Mouse (Mus musculus) MEL (cell line): Measurements from ENCODE around the gene 1810013L24Rik. TPM values are rescaled to one million over a fixed set of nuclear protein-coding genes. Genes with fewer than 3 reads are reported as not detected.

ENCODE experiments used
- DNase-seq: peaks from one replicate; pipeline ENCODE4 v3.0.0; 2011; ENCODE audit warnings: low read depth, low spot score
- H3K27ac ChIP-seq: 2 replicates; pipeline ENCODE4 v1.5.1; 2012; ENCODE audit warnings: low read depth, mild to moderate bottlenecking, control low read depth, low read length, moderate library complexity; ENCODE audit not compliant: control insufficient read depth
- H3K27me3 ChIP-seq, 2 experiments: fragments of 150-350 bp in 1 of 2; sonication (generic) in 1 of 2; 2 replicates each; pipeline ENCODE4 v1.6.1; 2012; ENCODE audit warnings: low read length in 2 of 2, mild to moderate bottlenecking in 2 of 2, improper control_type of control experiment in 1 of 2, moderate library complexity in 1 of 2; ENCODE audit not compliant: insufficient read depth in 2 of 2, control insufficient read depth in 1 of 2
- H3K36me3 ChIP-seq, 2 experiments: 2 replicates each; pipeline ENCODE4 v1.6.1; 2012 to 2014; ENCODE audit warnings: low read length in 2 of 2, improper control_type of control experiment in 1 of 2, inconsistent platforms in 1 of 2, mild to moderate bottlenecking in 1 of 2; ENCODE audit not compliant: insufficient read depth in 2 of 2, control insufficient read depth in 1 of 2
- H3K4me1 ChIP-seq, 2 experiments: fragments of 150-350 bp in 1 of 2; sonication (generic) in 1 of 2; 2 replicates each; pipeline ENCODE4 v1.6.1; 2012; ENCODE audit warnings: low read length in 2 of 2, improper control_type of control experiment in 1 of 2, mild to moderate bottlenecking in 1 of 2; ENCODE audit not compliant: insufficient read depth in 2 of 2, control insufficient read depth in 1 of 2
- H3K4me3 ChIP-seq, 2 experiments: fragments of 150-350 bp in 1 of 2; sonication (generic) in 1 of 2; 2 replicates each; pipeline ENCODE4 v1.5.1; 2012; ENCODE audit warnings: low read depth in 2 of 2, low read length in 2 of 2, mild to moderate bottlenecking in 2 of 2, moderate library complexity in 2 of 2, control low read depth in 1 of 2, improper control_type of control experiment in 1 of 2; ENCODE audit not compliant: control insufficient read depth in 1 of 2, insufficient read depth in 1 of 2
- H3K79me2 ChIP-seq: 2 replicates; pipeline ENCODE4 v1.6.1; 2012; ENCODE audit warnings: mild to moderate bottlenecking, low read length, moderate library complexity; ENCODE audit not compliant: control insufficient read depth, poor library complexity, insufficient read depth
- H3K9ac ChIP-seq: 2 replicates; pipeline ENCODE4 v1.6.1; 2012; ENCODE audit warnings: low read depth, mild to moderate bottlenecking, control low read depth, low read length, moderate library complexity; ENCODE audit not compliant: control insufficient read depth, poor library complexity, severe bottlenecking
- H3K9me3 ChIP-seq: fragments of 150-350 bp; sonication (generic); replicated peaks from 2 replicates; pipeline ENCODE4 v1.6.1; 2012; ENCODE audit warnings: mild to moderate bottlenecking, low read length, improper control_type of control experiment, moderate library complexity; ENCODE audit not compliant: insufficient read depth
- CHD2 ChIP-seq: IDR thresholded peaks from 2 replicates; pipeline ENCODE4 v1.6.1; 2011; ENCODE audit warnings: low read length, improper control_type of control experiment
- E2F4 ChIP-seq: IDR thresholded peaks from 2 replicates; pipeline ENCODE4 v1.6.1; 2011; ENCODE audit warnings: low read depth, low read length, improper control_type of control experiment, borderline replicate concordance
- EP300 ChIP-seq, 2 experiments: IDR thresholded peaks; 2 replicates each; pipeline ENCODE4 v1.6.1; 2011; ENCODE audit warnings: improper control_type of control experiment in 2 of 2, low read length in 2 of 2, low read depth in 1 of 2, mild to moderate bottlenecking in 1 of 2
- ETS1 ChIP-seq: IDR thresholded peaks from 2 replicates; pipeline ENCODE4 v1.6.1; 2012; ENCODE audit warnings: low read depth, mild to moderate bottlenecking, inconsistent platforms, low read length, improper control_type of control experiment, moderate library complexity
- GABPA ChIP-seq: IDR thresholded peaks from 2 replicates; pipeline ENCODE4 v1.6.1; 2012; ENCODE audit warnings: low read depth, mild to moderate bottlenecking, inconsistent platforms, low read length, improper control_type of control experiment, moderate library complexity
- JUND ChIP-seq: IDR thresholded peaks from 2 replicates; pipeline ENCODE4 v1.6.1; 2011; ENCODE audit warnings: low read depth, mild to moderate bottlenecking, improper control_type of control experiment, low read length
- KAT2A ChIP-seq: conservative IDR thresholded peaks from 2 replicates; pipeline ENCODE4 v1.6.1; 2012; ENCODE audit warnings: low read depth, low read length, improper control_type of control experiment, inconsistent platforms
- MAFK ChIP-seq: IDR thresholded peaks from 2 replicates; pipeline ENCODE4 v1.6.1; 2011; ENCODE audit warnings: low read depth, mild to moderate bottlenecking, low read length, improper control_type of control experiment, borderline replicate concordance
- MAZ ChIP-seq: IDR thresholded peaks from 2 replicates; pipeline ENCODE4 v1.6.1; 2012; ENCODE audit warnings: low read depth, mild to moderate bottlenecking, inconsistent platforms, low read length, improper control_type of control experiment
- MEF2A ChIP-seq: IDR thresholded peaks from 2 replicates; pipeline ENCODE4 v1.6.1; 2014; ENCODE audit warnings: low read depth, mild to moderate bottlenecking, inconsistent platforms, low read length, improper control_type of control experiment; ENCODE audit not compliant: poor library complexity, insufficient replicate concordance, severe bottlenecking; ENCODE audit errors: extremely low read depth
- MXI1 ChIP-seq: IDR thresholded peaks from 2 replicates; pipeline ENCODE4 v1.6.1; 2011; ENCODE audit warnings: mild to moderate bottlenecking, low read depth, low read length, improper control_type of control experiment
- MYC ChIP-seq: IDR thresholded peaks from 2 replicates; pipeline ENCODE4 v1.6.1; 2011; ENCODE audit warnings: low read depth, mild to moderate bottlenecking, low read length, improper control_type of control experiment, moderate library complexity
- NRF1 ChIP-seq: IDR thresholded peaks from 2 replicates; pipeline ENCODE4 v1.6.1; 2014; ENCODE audit warnings: low read depth, mild to moderate bottlenecking, inconsistent platforms, low read length, improper control_type of control experiment, moderate library complexity; ENCODE audit not compliant: poor library complexity, insufficient read depth, severe bottlenecking
- POLR2A ChIP-seq, 2 experiments: IDR thresholded peaks; 2 replicates each; pipeline ENCODE4 v1.6.1; 2011 to 2012; ENCODE audit warnings: low read length in 2 of 2, mild to moderate bottlenecking in 2 of 2, control low read depth in 1 of 2, improper control_type of control experiment in 1 of 2, low read depth in 1 of 2, moderate library complexity in 1 of 2; ENCODE audit not compliant: control insufficient read depth in 1 of 2, insufficient read depth in 1 of 2, poor library complexity in 1 of 2
- POLR2AphosphoS5 ChIP-seq: IDR thresholded peaks from 2 replicates; pipeline ENCODE4 v1.6.1; 2012; ENCODE audit warnings: low read depth, borderline replicate concordance, mild to moderate bottlenecking, inconsistent platforms, low read length, moderate library complexity, mixed read lengths
- RAD21 ChIP-seq: IDR thresholded peaks from 2 replicates; pipeline ENCODE4 v1.6.1; 2011; ENCODE audit warnings: mild to moderate bottlenecking, low read depth, low read length, improper control_type of control experiment
- SMC3 ChIP-seq: IDR thresholded peaks from 2 replicates; pipeline ENCODE4 v1.6.1; 2011; ENCODE audit warnings: low read depth, low read length, improper control_type of control experiment
- TBP ChIP-seq: IDR thresholded peaks from 2 replicates; pipeline ENCODE4 v1.8.0; 2011; ENCODE audit warnings: low read depth, low read length, improper control_type of control experiment
- TCF12 ChIP-seq: IDR thresholded peaks from 2 replicates; pipeline ENCODE4 v1.6.1; 2014; ENCODE audit warnings: low read depth, mild to moderate bottlenecking, inconsistent platforms, low read length, improper control_type of control experiment, moderate library complexity
- USF1 ChIP-seq: IDR thresholded peaks from 2 replicates; pipeline ENCODE4 v1.6.1; 2014; ENCODE audit warnings: low read depth, mild to moderate bottlenecking, inconsistent platforms, low read length, improper control_type of control experiment, moderate library complexity
- USF2 ChIP-seq, 2 experiments: IDR thresholded peaks; 2 replicates each; pipeline ENCODE4 v1.6.1; 2011 to 2012; ENCODE audit warnings: improper control_type of control experiment in 2 of 2, low read length in 2 of 2, borderline replicate concordance in 1 of 2, inconsistent platforms in 1 of 2, low read depth in 1 of 2, mild to moderate bottlenecking in 1 of 2; ENCODE audit not compliant: insufficient read depth in 1 of 2
- ZKSCAN1 ChIP-seq: IDR thresholded peaks from 2 replicates; pipeline ENCODE4 v1.6.1; 2012; ENCODE audit warnings: low read depth, mild to moderate bottlenecking, inconsistent platforms, low read length, improper control_type of control experiment, moderate library complexity
- ZMIZ1 ChIP-seq: IDR thresholded peaks from 2 replicates; pipeline ENCODE4 v1.6.1; 2012; ENCODE audit warnings: low read depth, mild to moderate bottlenecking, inconsistent platforms, low read length, improper control_type of control experiment, moderate library complexity
- ZNF384 ChIP-seq: IDR thresholded peaks from 2 replicates; pipeline ENCODE4 v1.6.1; 2012; ENCODE audit warnings: low read depth, mild to moderate bottlenecking, inconsistent platforms, low read length, improper control_type of control experiment
- polyA plus RNA-seq, 2 experiments: library from polyadenylated mRNA; stranded (reverse) in 1 of 2; unstranded in 1 of 2; fragments of >175 nt in 1 of 2; fragments of >200 nt in 1 of 2; gene quantifications; 2 replicates each; pipeline versions ENCODE4 v1.2.1 to v1.2.4; 2012; ENCODE audit warnings: low replicate concordance in 2 of 2, low read depth in 1 of 2; ENCODE audit not compliant: insufficient read length in 2 of 2, insufficient read depth in 1 of 2, missing spikeins in 1 of 2
- total RNA-seq: library from RNA; depleted of rRNA; stranded (reverse); fragments of 300-350 nt; gene quantifications from 2 replicates; pipeline ENCODE4 v1.2.3, GENCODE M21; 2012

The 1810013L24Rik gene
- total and polyA plus RNA-seq, 3 experiments: 27.6 to 154 (median 29.9) TPM

GRCm38 (mm10) chr16:8845986-8846385, 16.1 kb downstream of the 1810013L24Rik start:
- H3K36me3 ChIP-seq: peaks cover 46 to 69% of the 10 kb centered on the region in 2 experiments
- no peaks in the 10 kb centered on the region for H3K27me3 ChIP-seq
- H3K4me3 ChIP-seq: no peak overlapping the region
- no peak overlapping the region for H3K9ac ChIP-seq
- no peaks in the 10 kb centered on the region for H3K9me3 ChIP-seq
- TF ChIP-seq MEF2A (no peak), USF1 (no peak), EP300 (IDR thresholded peaks at IDR 0.05; ENCODE audit: low read depth in 1 of 2, low read length in 2 of 2) (no peak), TCF12 (no peak), SMC3 (no peak), JUND (no peak), RAD21 (no peak), MXI1 (no peak), ZKSCAN1 (no peak), E2F4 (no peak), GABPA (no peak), TBP (no peak), MAZ (no peak), USF2 (IDR thresholded peaks at IDR 0.05; ENCODE audit: borderline replicate concordance in 1 of 2, insufficient read depth in 1 of 2, low read depth in 1 of 2, low read length in 2 of 2) (no peak), MYC (no peak)
- peaks cover 3 to 9% of the 10 kb centered on the region in 2 experiments; a peak in 2 of 4 replicates for H3K4me1 ChIP-seq
- DNase-seq: no peak
- H3K79me2 ChIP-seq: peaks cover 44% of the 10 kb centered on the region
- no peak overlapping the region for H3K27ac ChIP-seq

- peaks cover 51 to 77% of the 10 kb centered on the region in 2 experiments for H3K36me3 ChIP-seq
- H3K4me3 ChIP-seq: no peak overlapping the region
- H3K27me3 ChIP-seq: no peaks in the 10 kb centered on the region
- H3K9me3 ChIP-seq: no peaks in the 10 kb centered on the region
- TF ChIP-seq POLR2A (IDR thresholded peaks at IDR 0.05; ENCODE audit: control insufficient read depth in 1 of 2, insufficient read depth in 1 of 2, low read depth in 1 of 2, low read length in 2 of 2, poor library complexity in 1 of 2): no peak
- TF ChIP-seq MAFK: no peak
- TF ChIP-seq POLR2AphosphoS5: no peak
- no peak for TF ChIP-seq ZNF384
- TF ChIP-seq CHD2: no peak
- no peak for TF ChIP-seq MXI1
- no peak for TF ChIP-seq E2F4
- TF ChIP-seq ZMIZ1: no peak
- no peak for TF ChIP-seq ZKSCAN1
- no peak for TF ChIP-seq TBP
- TF ChIP-seq TCF12: no peak
- no peak for TF ChIP-seq MAZ
- no peak for TF ChIP-seq KAT2A
- no peak for TF ChIP-seq NRF1
- no peak for TF ChIP-seq USF2 (IDR thresholded peaks at IDR 0.05; ENCODE audit: borderline replicate concordance in 1 of 2, insufficient read depth in 1 of 2, low read depth in 1 of 2, low read length in 2 of 2)
- no peak for TF ChIP-seq ETS1
- no peak overlapping the region for H3K27ac ChIP-seq
- DNase-seq: no peak
- H3K4me1 ChIP-seq: peaks cover 3 to 9% of the 10 kb centered on the region in 2 experiments; a peak in 2 of 4 replicates
- H3K79me2 ChIP-seq: peaks cover 41% of the 10 kb centered on the region
- no peak overlapping the region for H3K9ac ChIP-seq
Observed at GRCm38 (mm10) chr16:8848309-8849068, 18.6 kb downstream of the 1810013L24Rik start.
